Mouse (Mus musculus) hematopoietic stem cell, adult 5-6 weeks (primary cell): ENCODE data around the gene Polr2l. TPM values are rescaled to one million over a fixed set of nuclear protein-coding genes. Genes with fewer than 3 reads are reported as not detected.
A peak's percentile ranks its signal among the peaks of the same experiment; 100 is the strongest.

Source experiments
- ATAC-seq, 2 experiments: fragments of 125-278 bp in 1 of 2; replicated peaks in 1 of 2; 2 replicates each; pipeline ENCODE4 v1.8.0; 2016 to 2017; ENCODE audit warnings: inconsistent platforms in 2 of 2, mild to moderate bottlenecking in 2 of 2, moderate number of reproducible peaks in 2 of 2, low read depth in 1 of 2, moderate TSS enrichment in 1 of 2; ENCODE audit not compliant: low FRiP score in 2 of 2, poor library complexity in 2 of 2, severe bottlenecking in 2 of 2, insufficient read depth in 1 of 2, low TSS enrichment in 1 of 2
- total RNA-seq: library from RNA; stranded (forward); fragments of 172-1452, 232-1000 nt; gene quantifications from 2 replicates; pipeline ENCODE4 v1.2.3, GENCODE M21; 2017

Gene Polr2l
- total RNA-seq, 1 experiment from 2014 or later = 26.8 TPM

GRCm38 (mm10) chr7:141491151-141491550 lies 16.2 kb upstream of the Polr2l start:
- ATAC-seq = no peak

DNA sequence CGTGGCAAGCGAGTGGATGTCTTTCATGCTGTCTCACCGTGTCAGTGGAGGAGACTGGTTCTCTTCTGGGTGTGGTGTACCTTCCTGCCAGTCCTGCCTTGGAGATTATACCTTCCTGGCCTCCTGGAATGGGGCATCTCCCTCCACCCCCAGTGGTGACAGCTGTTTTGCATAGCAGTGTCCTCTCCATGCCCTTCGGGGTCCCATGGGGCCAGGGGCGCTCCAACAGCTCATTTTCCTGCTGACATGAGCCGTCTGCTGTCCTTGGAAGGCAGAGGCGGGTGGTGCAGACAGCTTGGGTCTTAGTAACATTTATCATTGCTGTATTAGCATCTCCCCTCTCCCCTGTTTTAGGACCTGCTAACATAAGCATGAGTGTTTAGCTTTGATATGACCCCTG lies 12.2 kb upstream of the Polr2l start:
- no peak for ATAC-seq

GRCm38 (mm10) chr7:141486239-141486638 lies 11.3 kb upstream of the Polr2l start:
- no peak for ATAC-seq

GRCm38 (mm10) chr7:141485606-141486005 lies 10.7 kb upstream of the Polr2l start:
- ATAC-seq = no peak

- ATAC-seq = no peak
Observed at GRCm38 (mm10) chr7:141485186-141485585, 10.3 kb upstream of the Polr2l start.

- no peak for ATAC-seq
Observed at GRCm38 (mm10) chr7:141484186-141485120, 9.5 kb upstream of the Polr2l start.

GRCm38 (mm10) chr7:141483114-141483653 lies 8.3 kb upstream of the Polr2l start:
- no peak for ATAC-seq

GRCm38 (mm10) chr7:141482531-141483024 lies 7.6 kb upstream of the Polr2l start:
- no peak for ATAC-seq

DNA sequence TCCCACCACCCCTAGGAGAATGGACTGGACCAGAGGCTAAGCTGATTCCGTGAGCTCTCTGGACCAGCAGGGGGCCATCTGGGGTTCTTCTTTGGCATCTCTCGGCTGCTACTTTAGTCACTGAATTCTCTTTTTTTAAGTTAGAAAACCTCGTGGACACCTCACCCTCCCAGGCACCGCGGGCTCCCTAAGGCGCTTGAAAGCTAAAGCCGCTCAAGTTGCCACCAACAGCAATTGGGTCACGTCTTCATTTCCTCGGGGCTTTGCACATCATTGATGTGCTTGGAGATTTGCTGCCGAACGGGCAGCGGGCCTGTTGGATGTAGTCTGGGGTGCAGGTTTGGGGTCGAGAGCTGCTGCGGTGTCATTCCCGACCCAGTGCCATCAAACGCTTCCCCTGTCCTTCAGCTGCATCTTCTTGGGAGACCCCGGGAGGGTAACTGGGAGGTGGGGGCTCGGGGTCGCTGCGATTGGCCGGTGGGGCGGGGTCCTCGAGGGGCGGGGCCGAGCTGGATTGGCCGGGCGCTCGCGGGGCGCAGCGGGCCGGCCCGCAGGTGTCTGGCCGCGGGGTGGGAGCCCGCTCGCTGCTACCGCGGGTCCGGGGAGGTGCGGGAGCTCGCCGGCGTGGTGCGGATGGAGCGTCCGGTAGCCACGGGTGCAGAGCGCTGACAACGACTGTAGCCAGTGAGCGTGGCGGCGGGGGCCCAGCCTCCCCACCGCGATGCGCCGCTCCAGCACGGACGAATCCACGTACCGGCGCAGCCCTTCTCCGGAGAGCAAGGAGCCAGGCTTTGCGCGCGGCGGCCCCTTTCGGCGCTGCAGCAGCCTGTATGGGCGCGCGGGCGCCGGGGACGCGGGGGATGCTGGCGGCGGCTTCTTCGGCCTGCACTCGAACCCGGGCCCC lies 6.8 kb upstream of the Polr2l start:
- no peak; a peak in 2 of 4 replicates for ATAC-seq

DNA sequence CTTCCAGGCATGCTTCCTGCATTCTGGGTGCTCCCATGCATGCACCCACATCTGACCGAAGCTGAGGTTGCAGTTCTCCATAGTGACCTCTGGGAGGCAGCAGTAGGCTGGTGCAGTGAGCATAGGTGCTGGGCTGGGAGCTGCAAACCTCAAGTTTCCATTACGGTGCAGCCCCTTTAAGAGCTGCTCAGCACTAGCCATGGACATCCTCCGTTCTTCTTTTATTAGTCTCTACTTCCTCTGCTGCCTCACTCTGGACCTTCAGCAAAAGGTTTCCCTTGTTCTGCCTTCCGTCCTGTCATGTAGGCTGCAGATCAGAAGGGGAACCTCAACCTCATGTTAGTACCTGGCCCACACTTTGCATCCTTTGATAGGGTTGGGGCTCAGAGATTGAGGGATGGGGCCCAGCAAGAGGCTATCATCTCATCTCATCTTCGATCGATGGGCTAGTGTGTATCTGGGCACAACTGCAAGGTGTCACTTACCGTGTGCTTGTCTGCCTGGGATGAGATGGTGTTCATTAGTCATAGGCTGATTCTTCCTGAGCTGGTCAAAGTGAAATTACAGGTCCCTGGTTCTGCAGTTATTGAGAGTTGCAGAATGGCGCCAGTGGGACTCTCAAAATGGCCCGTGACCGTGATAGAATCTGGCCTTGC lies 6.0 kb upstream of the Polr2l start:
- peak; percentile 69 to 72 for ATAC-seq

GRCm38 (mm10) chr7:141478270-141478748 lies 3.4 kb upstream of the Polr2l start:
- no peak for ATAC-seq

DNA sequence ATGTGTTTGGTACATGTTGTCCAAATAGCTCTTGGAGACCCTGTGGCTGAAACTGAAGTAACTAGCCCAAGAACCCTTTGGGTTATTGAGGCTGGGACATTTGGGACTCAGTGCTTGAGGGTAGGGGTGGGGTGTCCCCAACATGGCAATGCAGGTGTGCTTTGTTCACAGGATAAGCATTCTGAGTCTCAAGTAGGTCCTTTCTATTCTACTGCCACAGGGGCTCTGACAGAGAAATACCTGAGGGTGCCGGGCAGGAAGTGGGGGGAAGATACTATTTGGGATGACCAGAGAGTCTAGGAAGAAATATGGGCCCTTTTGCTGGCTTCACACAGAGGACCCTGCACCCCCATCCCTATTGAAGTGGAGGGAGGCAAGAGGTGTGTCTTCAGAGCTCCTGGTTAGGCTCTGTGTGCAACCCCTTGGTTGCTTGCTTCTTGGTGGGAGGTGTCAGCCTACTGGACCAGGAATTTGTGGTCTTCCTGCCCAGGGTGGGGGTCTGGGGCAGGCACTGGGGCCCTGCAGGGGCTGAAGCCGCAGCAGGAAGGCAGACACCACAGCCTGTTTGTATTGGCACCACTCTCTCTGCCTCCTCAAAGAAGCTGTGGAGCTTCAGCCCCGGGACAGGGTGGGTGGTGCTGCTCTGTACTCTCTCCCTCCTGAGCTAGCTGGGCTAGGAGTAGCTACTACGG lies 2.8 kb upstream of the Polr2l start:
- peak; percentile 29 to 46 for ATAC-seq

DNA sequence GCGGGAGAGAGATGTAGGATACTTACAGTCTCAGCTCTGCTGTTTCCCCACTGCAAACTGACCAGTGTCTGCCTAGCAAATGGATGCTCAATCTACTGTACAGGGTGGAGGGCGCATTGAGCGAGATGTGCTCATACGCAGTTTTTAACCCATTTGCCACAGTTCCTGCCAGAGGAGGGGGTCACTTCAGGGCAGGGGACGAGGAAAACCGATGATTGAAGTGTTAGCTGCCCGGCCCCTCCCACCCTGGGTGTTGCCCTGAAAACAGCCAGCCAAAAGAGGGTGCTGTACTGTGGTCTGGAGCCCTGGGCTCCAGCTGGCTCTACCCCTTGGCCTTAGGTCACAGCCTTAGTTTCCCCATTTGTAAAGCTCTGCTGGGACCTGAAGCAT lies 2.0 kb upstream of the Polr2l start:
- ATAC-seq = no peak

DNA sequence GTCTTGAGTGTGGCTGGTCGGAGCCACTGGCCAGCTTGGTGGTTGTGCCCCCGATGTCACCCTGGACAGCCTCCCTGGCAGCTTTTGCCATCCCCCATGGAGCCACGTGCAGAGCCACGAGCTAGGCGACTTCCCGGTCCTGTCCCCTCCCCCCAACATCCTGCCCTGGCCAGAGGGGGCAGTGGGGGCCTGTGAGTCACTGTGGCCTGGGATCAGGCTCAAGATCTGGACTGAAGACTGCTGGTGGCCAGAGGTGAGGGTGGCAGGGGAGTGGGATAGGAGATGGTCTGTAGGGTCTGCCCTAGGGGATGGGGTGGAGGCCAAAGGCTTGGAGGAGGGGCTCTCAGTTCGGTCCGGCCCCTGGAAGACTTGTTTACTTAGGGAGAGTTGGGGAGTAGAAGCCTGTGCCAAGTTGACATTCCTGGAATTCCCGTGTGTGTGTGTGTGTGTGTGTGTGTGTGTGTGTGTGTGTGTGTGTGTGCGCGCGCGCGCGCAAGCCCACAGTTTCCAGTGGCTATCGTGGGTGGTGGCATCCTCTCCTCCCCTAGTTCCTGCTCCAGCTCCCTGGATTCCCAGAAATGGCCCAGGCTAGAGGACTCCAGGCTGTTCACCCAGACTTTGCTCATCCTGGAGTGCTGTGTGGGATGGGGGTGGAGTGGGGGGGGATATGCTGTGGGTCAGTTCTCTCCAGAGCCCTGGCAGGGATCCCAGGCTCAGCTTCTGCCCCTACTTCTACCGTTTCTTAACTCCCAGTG lies 1.5 kb upstream of the Polr2l start:
- ATAC-seq = peak in 1 of 2 experiments; percentile 25; a peak in 1 of 4 replicates

GRCm38 (mm10) chr7:141475805-141476158 lies 850 bp upstream of the Polr2l start:
- no peak for ATAC-seq

GRCm38 (mm10) chr7:141474160-141474559 lies 772 bp downstream of the Polr2l start:
- no peak for ATAC-seq
